Mouse (Mus musculus): ENCODE measurements around the gene Ube2f.

Ube2f gene

GRCm38 (mm10) chr1:91227381-91228054 lies 22.6 kb upstream of the Ube2f start:
- in situ Hi-C loops (cut with MboI; ENCODE audit: low pct_unique_long_range_greater_than_20kb in 1 of 2, low sequenced_read_pairs in 2 of 2, unreplicated experiment in 1 of 2) = no loop called here

GRCm38 (mm10) chr1:91231142-91231541 lies 19.0 kb upstream of the Ube2f start:
- in situ Hi-C loops (cut with MboI; ENCODE audit: low pct_unique_long_range_greater_than_20kb in 1 of 2, low sequenced_read_pairs in 2 of 2, unreplicated experiment in 1 of 2) = no loop called here

- in situ Hi-C loops (cut with MboI; ENCODE audit: low pct_unique_long_range_greater_than_20kb in 1 of 2, low sequenced_read_pairs in 2 of 2, unreplicated experiment in 1 of 2) = no loop called here
These were observed 18.2 kb upstream of the Ube2f start for GRCm38 (mm10) chr1:91231896-91232295.

GRCm38 (mm10) chr1:91235395-91235794 lies 14.7 kb upstream of the Ube2f start:
- in situ Hi-C loops (cut with MboI; ENCODE audit: low pct_unique_long_range_greater_than_20kb in 1 of 2, low sequenced_read_pairs in 2 of 2, unreplicated experiment in 1 of 2) = no loop called here

- in situ Hi-C loops (cut with MboI; ENCODE audit: low pct_unique_long_range_greater_than_20kb in 1 of 2, low sequenced_read_pairs in 2 of 2, unreplicated experiment in 1 of 2) = no loop called here
These were observed 12.4 kb upstream of the Ube2f start for GRCm38 (mm10) chr1:91237676-91238075.

- in situ Hi-C loops (cut with MboI; ENCODE audit: low pct_unique_long_range_greater_than_20kb in 1 of 2, low sequenced_read_pairs in 2 of 2, unreplicated experiment in 1 of 2) = no loop called here
These were observed 11.0 kb upstream of the Ube2f start for GRCm38 (mm10) chr1:91239112-91239511.

- in situ Hi-C loops (cut with MboI; ENCODE audit: low pct_unique_long_range_greater_than_20kb in 1 of 2, low sequenced_read_pairs in 2 of 2, unreplicated experiment in 1 of 2) = no loop called here
These were observed 10.3 kb upstream of the Ube2f start for GRCm38 (mm10) chr1:91239800-91240199.

GRCm38 (mm10) chr1:91240685-91241084 lies 9.4 kb upstream of the Ube2f start:
- in situ Hi-C loops (cut with MboI; ENCODE audit: low pct_unique_long_range_greater_than_20kb in 1 of 2, low sequenced_read_pairs in 2 of 2, unreplicated experiment in 1 of 2) = no loop called here

- in situ Hi-C loops (cut with MboI; ENCODE audit: low pct_unique_long_range_greater_than_20kb in 1 of 2, low sequenced_read_pairs in 2 of 2, unreplicated experiment in 1 of 2) = no loop called here
These were observed 8.9 kb upstream of the Ube2f start for GRCm38 (mm10) chr1:91241249-91241648.

- in situ Hi-C loops (cut with MboI; ENCODE audit: low pct_unique_long_range_greater_than_20kb in 1 of 2, low sequenced_read_pairs in 2 of 2, unreplicated experiment in 1 of 2) = no loop called here
These were observed 1.9 kb upstream of the Ube2f start for GRCm38 (mm10) chr1:91248242-91248641.

- in situ Hi-C loops (cut with MboI; ENCODE audit: low pct_unique_long_range_greater_than_20kb in 1 of 2, low sequenced_read_pairs in 2 of 2, unreplicated experiment in 1 of 2) = no loop called here
These were observed 1.1 kb upstream of the Ube2f start for GRCm38 (mm10) chr1:91248970-91249369.

- in situ Hi-C loops (cut with MboI; ENCODE audit: low pct_unique_long_range_greater_than_20kb in 1 of 2, low sequenced_read_pairs in 2 of 2, unreplicated experiment in 1 of 2) = no loop called here
These were observed 477 bp downstream of the Ube2f start for GRCm38 (mm10) chr1:91250415-91251147.

GRCm38 (mm10) chr1:91251148-91251650 lies 1.1 kb downstream of the Ube2f start:
- in situ Hi-C loops (cut with MboI; ENCODE audit: low pct_unique_long_range_greater_than_20kb in 1 of 2, low sequenced_read_pairs in 2 of 2, unreplicated experiment in 1 of 2) = no loop called here

- in situ Hi-C loops (cut with MboI; ENCODE audit: low pct_unique_long_range_greater_than_20kb in 1 of 2, low sequenced_read_pairs in 2 of 2, unreplicated experiment in 1 of 2) = no loop called here
These were observed 1.8 kb downstream of the Ube2f start for GRCm38 (mm10) chr1:91251927-91252326.

GRCm38 (mm10) chr1:91257918-91258317 lies 7.8 kb downstream of the Ube2f start:
- in situ Hi-C loops (cut with MboI; ENCODE audit: low pct_unique_long_range_greater_than_20kb in 1 of 2, low sequenced_read_pairs in 2 of 2, unreplicated experiment in 1 of 2) = no loop called here

GRCm38 (mm10) chr1:91259794-91260193 lies 9.7 kb downstream of the Ube2f start:
- in situ Hi-C loops (cut with MboI; ENCODE audit: low pct_unique_long_range_greater_than_20kb in 1 of 2, low sequenced_read_pairs in 2 of 2, unreplicated experiment in 1 of 2) = no loop called here

GRCm38 (mm10) chr1:91262508-91262907 lies 12.4 kb downstream of the Ube2f start:
- in situ Hi-C loops (cut with MboI; ENCODE audit: low pct_unique_long_range_greater_than_20kb in 1 of 2, low sequenced_read_pairs in 2 of 2, unreplicated experiment in 1 of 2) = no loop called here

GRCm38 (mm10) chr1:91272260-91272659 lies 22.2 kb downstream of the Ube2f start:
- in situ Hi-C loops (cut with MboI; ENCODE audit: low pct_unique_long_range_greater_than_20kb in 1 of 2, low sequenced_read_pairs in 2 of 2, unreplicated experiment in 1 of 2) = no loop called here

GRCm38 (mm10) chr1:91276581-91276980 lies 26.5 kb downstream of the Ube2f start:
- in situ Hi-C loops (cut with MboI; ENCODE audit: low pct_unique_long_range_greater_than_20kb in 1 of 2, low sequenced_read_pairs in 2 of 2, unreplicated experiment in 1 of 2) = no loop called here

- in situ Hi-C loops (cut with MboI; ENCODE audit: low pct_unique_long_range_greater_than_20kb in 1 of 2, low sequenced_read_pairs in 2 of 2, unreplicated experiment in 1 of 2) = no loop called here
These were observed 27.4 kb downstream of the Ube2f start for GRCm38 (mm10) chr1:91277480-91277879.

Measured in mouse embryonic stem cell (cell line).